Mouse (Mus musculus): Measurements from ENCODE around the gene Recql5. TPM values are rescaled to one million over a fixed set of nuclear protein-coding genes. Genes with fewer than 3 reads are reported as not detected.

Recql5 gene
- polyA plus RNA-seq, 1 experiment from 2014 or later, result 6.1 TPM

DNA sequence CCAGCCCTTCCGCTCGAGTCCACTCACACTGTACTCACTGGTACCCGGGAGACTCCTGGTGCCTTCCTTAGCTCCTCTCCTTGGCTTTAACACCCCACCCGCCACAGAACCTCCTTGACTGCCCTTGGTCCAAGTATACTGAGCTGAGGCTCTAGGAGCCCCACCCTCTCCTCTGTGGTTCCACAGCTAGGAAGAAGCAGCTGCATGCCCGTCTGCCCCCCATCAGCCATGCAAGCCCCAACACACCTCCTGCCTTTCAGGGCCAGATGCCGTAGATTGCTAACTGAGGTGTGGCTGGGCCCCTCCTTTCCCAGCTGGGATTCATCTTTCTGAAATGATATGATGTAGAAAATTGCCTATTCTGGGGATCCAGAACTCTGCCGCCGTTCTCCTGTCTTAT, 12.0 kb upstream of the Recql5 start:
- no peaks in the 10 kb centered on the region for H3K27me3 ChIP-seq (ENCODE audit: insufficient read depth, low read length)
- H3K9ac ChIP-seq (replicated peaks), result no peak overlapping the region
- WGBS (ENCODE audit: insufficient replicate concordance), result 87% methylated on average over 8 of the region's 8 CpGs
- ATAC-seq (no peak), DNase-seq (no peak)
- H3K9me3 ChIP-seq (ENCODE audit: low read length), result no peaks in the 10 kb centered on the region
- H3K4me3 ChIP-seq (ENCODE audit: low read depth, low read length), result no peak overlapping the region
- no peaks in the 10 kb centered on the region for H3K4me1 ChIP-seq (ENCODE audit: insufficient read depth)
- H3K36me3 ChIP-seq (replicated peaks; ENCODE audit: insufficient read depth, low read length), result peaks cover 40% of the 10 kb centered on the region
- no peak overlapping the region for H3K4me2 ChIP-seq (ENCODE audit: low read depth, low read length)
- no peak overlapping the region for H3K27ac ChIP-seq (ENCODE audit: low read depth)
- no peak for TF ChIP-seq CTCF (IDR thresholded peaks at IDR 0.05; ENCODE audit: low read depth)
- TF ChIP-seq EP300 (IDR thresholded peaks at IDR 0.05; ENCODE audit: low read depth), result no peak

DNA sequence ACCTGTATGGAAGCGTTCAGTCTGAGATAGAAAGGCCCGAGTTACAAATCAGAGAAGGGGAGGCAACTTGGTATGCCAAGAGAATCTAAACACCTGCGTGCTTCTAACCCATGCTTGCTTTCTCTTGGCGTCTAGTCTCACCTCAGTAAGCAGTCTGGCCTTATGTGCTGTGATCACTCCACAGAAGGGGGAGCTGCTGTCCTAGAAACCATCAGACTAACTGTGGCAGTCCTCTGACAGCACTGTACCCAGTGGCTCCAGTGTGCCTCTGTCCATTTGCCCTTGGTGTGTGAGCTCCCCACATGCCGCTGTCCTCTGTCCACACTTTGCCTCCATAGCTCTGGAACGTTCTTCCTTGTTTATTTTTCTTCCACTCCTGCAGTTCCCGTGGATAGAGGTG, 8.7 kb upstream of the Recql5 start:
- WGBS (ENCODE audit: insufficient replicate concordance), result 85% methylated on average over 7 of the region's 7 CpGs
- TF ChIP-seq EP300 (IDR thresholded peaks at IDR 0.05; ENCODE audit: low read depth) (no peak), CTCF (IDR thresholded peaks at IDR 0.05; ENCODE audit: low read depth) (peak; percentile 12; the same call in 1 of the 2 replicates)
- DNase-seq (no peak), ATAC-seq (no peak)
- Histone ChIP-seq H3K4me1 (ENCODE audit: insufficient read depth) (no peaks in the 10 kb centered on the region), H3K4me3 (ENCODE audit: low read depth, low read length) (no peak overlapping the region), H3K27me3 (ENCODE audit: insufficient read depth, low read length) (no peaks in the 10 kb centered on the region), H3K9ac (replicated peaks) (no peak overlapping the region), H3K9me3 (ENCODE audit: low read length) (no peaks in the 10 kb centered on the region), H3K27ac (ENCODE audit: low read depth) (no peak overlapping the region), H3K4me2 (ENCODE audit: low read depth, low read length) (no peak overlapping the region), H3K36me3 (replicated peaks; ENCODE audit: insufficient read depth, low read length) (peaks cover 45% of the 10 kb centered on the region)

DNA sequence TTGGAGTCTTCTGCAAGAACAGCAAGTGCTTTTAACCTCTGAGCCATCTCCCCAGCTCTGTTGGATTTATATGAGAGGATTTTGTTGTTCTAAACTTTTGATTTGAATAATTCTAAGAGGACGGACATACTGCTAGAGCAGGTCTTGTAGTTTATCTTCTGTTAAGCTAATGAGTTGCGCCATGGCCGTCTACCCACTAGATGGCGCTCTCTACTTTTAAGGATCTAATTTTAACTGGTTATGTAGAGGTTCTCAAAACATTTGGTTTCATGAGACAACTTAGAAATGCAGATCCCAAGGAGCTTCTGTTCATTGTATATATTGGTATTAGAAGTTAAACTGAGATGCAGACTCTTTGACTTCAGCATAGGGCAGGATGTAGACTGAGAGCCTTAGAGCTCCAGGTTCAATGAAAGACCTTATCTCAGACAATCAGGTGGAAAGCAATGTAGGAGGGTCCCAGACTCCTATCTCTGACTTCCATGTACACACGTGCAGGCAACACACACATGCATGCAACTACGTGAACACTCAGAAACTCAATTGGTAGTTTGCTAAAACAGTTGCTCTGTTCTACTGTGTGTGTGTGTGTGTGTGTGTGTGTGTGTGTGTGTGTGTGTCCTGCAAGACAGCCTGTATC, 6.5 kb upstream of the Recql5 start:
- 22% methylated on average over 6 of the region's 6 CpGs for WGBS (ENCODE audit: insufficient replicate concordance)
- peak; percentile 66 for DNase-seq
- H3K4me3 ChIP-seq (ENCODE audit: low read depth, low read length), result no peak overlapping the region
- no peak overlapping the region for H3K4me2 ChIP-seq (ENCODE audit: low read depth, low read length)
- H3K27me3 ChIP-seq (ENCODE audit: insufficient read depth, low read length), result no peaks in the 10 kb centered on the region
- H3K9ac ChIP-seq (replicated peaks), result no peak overlapping the region
- peak; percentile 61; the same call in 1 of the 2 replicates for ATAC-seq
- H3K9me3 ChIP-seq (ENCODE audit: low read length), result no peaks in the 10 kb centered on the region
- TF ChIP-seq CTCF (IDR thresholded peaks at IDR 0.05; ENCODE audit: low read depth) (peak; percentile 86), EP300 (IDR thresholded peaks at IDR 0.05; ENCODE audit: low read depth) (no peak)
- peaks cover under 1% of the 10 kb centered on the region for H3K4me1 ChIP-seq (ENCODE audit: insufficient read depth)
- no peak overlapping the region for H3K27ac ChIP-seq (ENCODE audit: low read depth)
- H3K36me3 ChIP-seq (replicated peaks; ENCODE audit: insufficient read depth, low read length), result peaks cover 46% of the 10 kb centered on the region

DNA sequence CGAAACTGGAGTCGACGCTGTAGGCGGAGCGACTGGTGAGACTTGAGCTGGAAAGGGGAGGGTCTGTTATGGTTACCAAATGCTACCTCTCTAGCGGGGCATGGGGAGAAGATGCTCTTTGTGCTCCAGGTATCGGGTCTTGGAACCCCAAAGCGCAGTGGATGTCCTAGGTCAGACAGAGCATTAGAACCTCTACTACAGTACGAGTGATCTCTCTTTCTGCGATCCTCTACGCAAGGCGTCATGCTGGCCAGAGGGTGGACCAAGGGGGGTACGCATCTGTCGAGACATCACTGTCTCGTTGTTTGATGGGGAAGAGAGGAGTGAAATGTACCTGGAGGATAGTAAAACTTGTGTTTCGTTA, 452 bp upstream of the Recql5 start:
- TF ChIP-seq EP300 (IDR thresholded peaks at IDR 0.05; ENCODE audit: low read depth) (no peak), CTCF (IDR thresholded peaks at IDR 0.05; ENCODE audit: low read depth) (no peak)
- H3K27ac ChIP-seq (ENCODE audit: low read depth), result peak overlapping the region; percentile 52; the same call in 1 of the 2 replicates
- no peaks in the 10 kb centered on the region for H3K9me3 ChIP-seq (ENCODE audit: low read length)
- peaks cover 25% of the 10 kb centered on the region for H3K36me3 ChIP-seq (replicated peaks; ENCODE audit: insufficient read depth, low read length)
- WGBS (ENCODE audit: insufficient replicate concordance), result under 1% methylated on average over 16 of the region's 16 CpGs
- peaks cover 18% of the 10 kb centered on the region for H3K4me1 ChIP-seq (ENCODE audit: insufficient read depth)
- peak overlapping the region; percentile 88 for H3K4me3 ChIP-seq (ENCODE audit: low read depth, low read length)
- DNase-seq, result no peak
- ATAC-seq, result peak; percentile 43
- H3K27me3 ChIP-seq (ENCODE audit: insufficient read depth, low read length), result no peaks in the 10 kb centered on the region
- peak overlapping the region; percentile 82 for H3K9ac ChIP-seq (replicated peaks)
- H3K4me2 ChIP-seq (ENCODE audit: low read depth, low read length), result peak overlapping the region; percentile 88

DNA sequence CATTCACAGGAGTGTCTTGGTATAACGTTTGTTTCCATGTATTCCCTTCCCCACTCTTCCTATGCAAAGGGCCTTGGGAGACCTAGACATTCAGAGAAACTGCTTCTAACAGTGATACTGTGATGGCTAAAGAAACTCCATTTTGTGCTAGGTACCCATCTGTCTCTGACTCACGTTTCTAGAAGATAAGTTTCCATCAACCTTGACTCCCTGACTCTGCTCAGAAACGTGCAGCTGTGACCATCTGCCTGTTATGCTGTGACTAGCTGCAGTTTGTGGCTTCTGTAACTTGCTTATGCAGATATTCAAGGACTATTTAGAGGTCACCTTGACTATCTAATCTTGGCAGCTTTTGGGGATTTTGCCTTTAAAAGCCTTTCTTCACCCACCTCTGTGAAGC, 2.0 kb downstream of the Recql5 start:
- ATAC-seq (no peak), DNase-seq (no peak)
- WGBS (ENCODE audit: insufficient replicate concordance), result 70% methylated on average over 3 of the region's 3 CpGs
- H3K4me3 ChIP-seq (ENCODE audit: low read depth, low read length), result no peak overlapping the region
- H3K9me3 ChIP-seq (ENCODE audit: low read length), result no peaks in the 10 kb centered on the region
- no peak overlapping the region for H3K4me2 ChIP-seq (ENCODE audit: low read depth, low read length)
- H3K4me1 ChIP-seq (ENCODE audit: insufficient read depth), result peaks cover 18% of the 10 kb centered on the region
- no peak for TF ChIP-seq CTCF (IDR thresholded peaks at IDR 0.05; ENCODE audit: low read depth)
- no peak for TF ChIP-seq EP300 (IDR thresholded peaks at IDR 0.05; ENCODE audit: low read depth)
- peaks cover 18% of the 10 kb centered on the region for H3K36me3 ChIP-seq (replicated peaks; ENCODE audit: insufficient read depth, low read length)
- H3K9ac ChIP-seq (replicated peaks), result no peak overlapping the region
- no peaks in the 10 kb centered on the region for H3K27me3 ChIP-seq (ENCODE audit: insufficient read depth, low read length)
- H3K27ac ChIP-seq (ENCODE audit: low read depth), result no peak overlapping the region

DNA sequence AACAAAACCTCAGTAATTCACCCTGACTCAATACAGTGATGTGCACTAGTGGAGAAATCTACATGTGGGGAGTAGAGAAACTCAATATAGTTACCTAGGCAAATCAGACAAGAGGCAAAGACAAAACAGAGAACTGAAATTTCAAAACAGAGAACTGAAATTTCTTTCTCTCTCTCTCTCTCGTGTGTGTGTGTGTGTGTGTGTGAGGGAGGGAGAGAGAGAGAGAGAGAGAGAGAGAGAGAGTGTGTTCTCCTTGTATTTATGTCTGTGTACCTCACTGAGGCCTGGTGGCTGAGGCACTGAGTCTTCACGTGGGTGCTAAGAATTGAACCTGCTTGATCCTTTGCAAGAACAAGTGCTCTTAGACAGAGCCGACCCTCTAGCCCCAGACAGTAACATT, 3.5 kb downstream of the Recql5 start:
- H3K27ac ChIP-seq (ENCODE audit: low read depth), result no peak overlapping the region
- H3K9me3 ChIP-seq (ENCODE audit: low read length), result no peaks in the 10 kb centered on the region
- peaks cover 13% of the 10 kb centered on the region for H3K36me3 ChIP-seq (replicated peaks; ENCODE audit: insufficient read depth, low read length)
- H3K4me1 ChIP-seq (ENCODE audit: insufficient read depth), result peaks cover 18% of the 10 kb centered on the region
- no peak for TF ChIP-seq CTCF (IDR thresholded peaks at IDR 0.05; ENCODE audit: low read depth)
- H3K4me2 ChIP-seq (ENCODE audit: low read depth, low read length), result no peak overlapping the region
- ATAC-seq (no peak), DNase-seq (no peak)
- no peak overlapping the region for H3K4me3 ChIP-seq (ENCODE audit: low read depth, low read length)
- WGBS (ENCODE audit: insufficient replicate concordance), result 49% methylated on average over 3 of the region's 3 CpGs
- no peaks in the 10 kb centered on the region for H3K27me3 ChIP-seq (ENCODE audit: insufficient read depth, low read length)
- no peak overlapping the region for H3K9ac ChIP-seq (replicated peaks)

Data from liver, postnatal 0 days (tissue).